Mouse (Mus musculus): ENCODE results near the gene Alk.

GRCm38 (mm10) chr17:71868828-71869227 is 735.6 kb downstream of the Alk start:
- TF ChIP-seq CTCF (IDR thresholded peaks at IDR 0.05; ENCODE audit: low read depth, low read length) (no peak), GATA1 (IDR thresholded peaks at IDR 0.05; ENCODE audit: borderline replicate concordance, low read length) (no peak), TAL1 (conservative IDR thresholded peaks at IDR 0.05; ENCODE audit: low read depth, low read length) (no peak), POLR2AphosphoS5 (IDR thresholded peaks at IDR 0.05; ENCODE audit: insufficient replicate concordance, low read depth, low read length) (no peak)

All from G1E (cell line).